Mouse (Mus musculus) kidney, embryonic 16.5 days (tissue): ENCODE measurements around the gene Ube2m. TPM values are rescaled to one million over a fixed set of nuclear protein-coding genes. Genes with fewer than 3 reads are reported as not detected.

Experiments used
- ATAC-seq: fragments of 200-750 bp; cut with Nextera tagmentation; 2 replicates; pipeline ENCODE4 v1.8.0; 2017; ENCODE audit warnings: moderate TSS enrichment; ENCODE audit not compliant: low FRiP score, low TSS enrichment
- H3K27ac ChIP-seq: fragments of 300-500 bp; sonication (generic); 2 replicates; pipeline ENCODE4 v1.5.1; 2014; ENCODE audit warnings: low read length
- H3K27me3 ChIP-seq: fragments of 300-500 bp; sonication (generic); 2 replicates; pipeline ENCODE4 v1.6.1; 2014; ENCODE audit warnings: low read length, control low read depth, mixed read lengths; ENCODE audit not compliant: insufficient read depth
- H3K36me3 ChIP-seq: fragments of 300-500 bp; sonication (generic); 2 replicates; pipeline ENCODE4 v1.6.1; 2014; ENCODE audit warnings: low read length, control low read depth, mixed read lengths; ENCODE audit not compliant: insufficient read depth
- H3K4me1 ChIP-seq: fragments of 300-500 bp; sonication (generic); 2 replicates; pipeline ENCODE4 v1.6.1; 2014; ENCODE audit warnings: low read length, control low read depth, mixed read lengths; ENCODE audit not compliant: insufficient read depth
- H3K4me2 ChIP-seq: fragments of 300-500 bp; sonication (generic); replicated peaks from 2 replicates; pipeline ENCODE4 v1.6.1; 2014; ENCODE audit warnings: low read depth, low read length
- H3K4me3 ChIP-seq: fragments of 300-500 bp; sonication (generic); 2 replicates; pipeline ENCODE4 v1.5.1; 2014; ENCODE audit warnings: mild to moderate bottlenecking, low read length
- H3K9ac ChIP-seq: fragments of 300-500 bp; sonication (generic); replicated peaks from 2 replicates; pipeline ENCODE4 v1.6.1; 2014; ENCODE audit warnings: low read length
- H3K9me3 ChIP-seq: fragments of 300-500 bp; sonication (generic); 2 replicates; pipeline ENCODE4 v1.6.1; 2016; ENCODE audit warnings: low read length, control low read depth
- whole genome bisulfite sequencing: fragments of 180-500 bp; shearing (Covaris S2); extraction: QIAGEN DNeasy Blood & Tissue Kit; methylation state at CpG from one replicate; pipeline ENCODE4 v1.1.7; 2014; 5-methylcytosine and 5-hydroxymethylcytosine counted together
- polyA plus RNA-seq: library from polyadenylated mRNA; unstranded; fragments of >200 nt; fragmentation: Nextera tagmentation; extraction: Ambion mirVana; gene quantifications from 2 replicates; pipeline ENCODE4 v1.2.1, GENCODE M21; 2015

Gene Ube2m
- polyA plus RNA-seq, 1 experiment from 2014 or later, result 54.9 TPM

DNA sequence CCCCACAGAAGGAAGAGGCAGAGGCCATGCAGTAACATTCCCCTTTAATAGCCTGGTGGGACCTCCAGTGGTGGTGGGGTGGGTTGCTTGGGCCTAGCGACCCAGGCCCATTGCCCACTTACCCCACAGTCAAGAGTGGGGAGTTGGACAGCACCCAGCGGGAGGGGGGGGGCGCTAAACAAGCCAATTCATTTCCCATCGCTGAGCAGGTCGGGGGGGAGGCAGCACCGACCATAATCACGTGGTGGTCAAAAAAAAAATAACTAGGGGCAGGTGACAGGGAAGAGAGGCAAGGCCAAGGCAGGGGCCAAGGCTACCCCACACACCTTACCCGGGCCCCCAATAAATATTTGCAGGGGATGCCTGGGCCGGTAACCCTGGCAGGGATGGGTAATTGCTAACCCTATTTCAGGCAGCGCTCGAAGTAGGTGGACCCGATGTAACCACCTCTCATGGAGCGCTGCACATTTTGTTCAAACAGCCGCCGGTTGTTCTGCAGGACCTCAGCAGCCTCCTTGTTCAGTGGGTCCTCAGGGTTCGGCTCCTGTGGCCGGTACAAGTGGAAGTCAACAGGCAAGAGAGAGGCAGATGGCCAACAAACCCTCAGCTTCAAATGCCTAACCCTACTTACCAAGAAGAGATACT is 2.7 kb downstream of the Ube2m start:
- 0 out of 2 replicates have a peak overlapping the region, but pooled peaks have one; percentile 86 for H3K4me2 ChIP-seq
- H3K9me3 ChIP-seq, result no peaks in the 10 kb centered on the region
- ATAC-seq, result no peak
- peaks cover 36% of the 10 kb centered on the region for H3K36me3 ChIP-seq
- no peak overlapping the region for H3K4me3 ChIP-seq
- H3K4me1 ChIP-seq, result peaks cover 40% of the 10 kb centered on the region
- no peaks in the 10 kb centered on the region for H3K27me3 ChIP-seq
- H3K27ac ChIP-seq, result peak overlapping the region; percentile 95
- peak overlapping the region; percentile 18; the same call in 1 of the 2 replicates for H3K9ac ChIP-seq
- WGBS, result 82% methylated on average over 17 of the region's 17 CpGs

DNA sequence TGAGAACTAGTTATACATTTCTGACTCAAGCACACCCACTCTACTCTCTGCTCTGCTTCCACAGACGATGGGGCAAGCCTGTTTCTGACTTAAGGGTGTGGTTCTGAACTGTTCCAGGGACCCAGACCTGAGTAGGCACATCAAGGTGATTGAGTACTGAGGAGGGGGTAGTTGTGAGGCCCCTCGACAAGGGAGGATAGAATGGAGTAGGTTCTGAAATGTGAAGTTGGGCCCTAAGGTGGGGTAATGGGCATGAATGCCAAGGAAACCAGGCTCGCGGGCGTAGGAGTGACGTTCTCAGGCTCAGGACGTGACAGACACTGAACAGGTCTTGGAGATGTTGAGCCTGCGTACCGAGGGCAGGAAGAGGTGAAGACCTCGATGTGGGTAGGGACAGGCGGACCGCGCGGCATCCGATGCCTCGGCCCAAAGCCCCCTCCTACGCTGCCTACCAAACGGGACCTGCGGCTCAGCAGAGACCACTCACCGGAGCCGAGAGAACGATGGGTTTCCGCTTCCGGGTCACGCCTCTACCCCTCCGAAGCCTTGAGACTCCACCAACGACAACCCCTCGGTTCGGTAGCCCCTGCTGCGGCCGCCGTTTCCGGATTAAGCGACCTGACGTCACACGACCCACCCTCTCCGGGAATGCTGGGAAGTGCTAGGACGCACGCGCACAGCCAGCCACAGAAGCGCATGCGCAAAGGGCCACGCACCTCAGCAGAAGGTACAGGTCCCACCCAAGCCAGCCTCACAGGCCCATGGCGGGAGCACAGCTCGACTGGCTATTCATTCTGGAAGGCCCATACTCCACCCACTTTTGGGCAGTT is 3.7 kb downstream of the Ube2m start, which contains the start of gene Chmp2a:
TSS of gene Chmp2a (minus strand) at position 660 of the 830 bp plus-strand sequence.
- peak within 1 kb of the TSS; percentile 66 for H3K4me3 ChIP-seq
- WGBS, result under 1% methylated on average over 45 of the region's 45 CpGs
- H3K9ac ChIP-seq, result peak within 1 kb of the TSS; percentile 87
- no peaks in the 10 kb centered on the region for H3K9me3 ChIP-seq
- H3K36me3 ChIP-seq, result peaks cover 46% of the 10 kb centered on the region
- peaks cover 39% of the 10 kb centered on the region for H3K4me1 ChIP-seq
- H3K27ac ChIP-seq, result peak within 1 kb of the TSS; percentile 95
- H3K27me3 ChIP-seq, result no peaks in the 10 kb centered on the region
- peak; percentile 81 for ATAC-seq
- H3K4me2 ChIP-seq, result peak within 1 kb of the TSS; percentile 86

DNA sequence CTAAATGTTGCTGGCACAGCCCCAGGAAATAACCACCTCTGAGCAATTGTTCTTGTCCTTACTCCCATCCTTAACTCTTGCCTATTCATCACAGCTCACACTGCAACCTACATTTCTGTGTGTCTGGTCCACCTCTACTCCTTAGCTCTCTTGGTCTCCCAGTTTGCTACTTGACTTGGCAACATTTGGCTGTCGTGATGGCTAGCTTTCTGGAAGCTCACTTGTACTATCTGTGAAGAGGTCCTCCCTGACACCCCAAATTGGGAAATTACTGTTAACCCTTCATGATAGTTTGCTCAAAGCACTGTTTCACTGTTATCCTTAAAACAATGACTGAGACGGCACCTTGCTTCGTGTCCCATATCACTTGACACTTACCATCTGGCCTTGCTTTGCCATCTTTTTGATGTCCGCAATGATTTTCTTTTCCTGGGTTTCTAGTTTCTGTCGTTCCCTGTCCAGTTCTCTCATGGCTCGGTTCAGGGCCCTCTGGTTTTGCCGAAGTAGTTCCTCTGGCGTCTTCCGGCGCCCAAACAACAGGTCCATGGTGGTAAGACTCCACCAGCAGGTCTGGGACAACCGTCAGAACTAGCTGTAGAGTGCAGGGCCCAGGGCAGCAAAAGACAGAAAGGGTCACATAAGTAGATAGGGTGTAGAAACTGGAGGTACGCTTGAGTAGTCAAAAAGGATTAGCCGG is 4.5 kb downstream of the Ube2m start:
- ATAC-seq, result no peak
- Histone ChIP-seq H3K9me3 (no peaks in the 10 kb centered on the region), H3K4me2 (peak overlapping the region; percentile 86), H3K4me3 (peak overlapping the region; percentile 66), H3K36me3 (peaks cover 54% of the 10 kb centered on the region), H3K27me3 (no peaks in the 10 kb centered on the region), H3K27ac (peak overlapping the region; percentile 95), H3K4me1 (peaks cover 31% of the 10 kb centered on the region), H3K9ac (peak overlapping the region; percentile 87)
- WGBS, result 36% methylated on average over 13 of the region's 13 CpGs

DNA sequence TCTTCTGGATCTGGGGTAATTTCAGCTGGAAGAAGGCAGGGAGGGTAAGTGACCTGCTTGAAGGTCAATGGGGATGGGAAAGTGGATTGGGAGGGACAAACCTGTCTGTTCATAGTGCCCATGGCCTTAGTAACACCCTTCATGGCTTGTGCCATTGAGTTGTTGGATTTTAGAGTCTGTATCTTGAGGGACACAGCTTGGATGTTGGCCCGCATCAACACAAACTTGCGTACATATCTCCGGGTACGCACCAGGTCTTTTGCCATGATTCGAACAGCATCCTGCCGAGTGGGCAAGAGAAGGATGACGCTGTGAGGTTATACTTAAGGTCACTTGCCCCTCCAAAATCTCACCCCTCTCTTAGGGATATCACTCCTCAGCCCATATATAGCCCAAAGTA is 5.5 kb downstream of the Ube2m start:
- no peaks in the 10 kb centered on the region for H3K27me3 ChIP-seq
- H3K9ac ChIP-seq, result no peak overlapping the region
- no peak overlapping the region for H3K4me3 ChIP-seq
- 87% methylated on average over 7 of the region's 7 CpGs for WGBS
- peaks cover 64% of the 10 kb centered on the region for H3K36me3 ChIP-seq
- H3K4me2 ChIP-seq, result no peak overlapping the region
- H3K4me1 ChIP-seq, result peaks cover 31% of the 10 kb centered on the region
- no peak for ATAC-seq
- H3K27ac ChIP-seq, result no peak overlapping the region
- no peaks in the 10 kb centered on the region for H3K9me3 ChIP-seq

DNA sequence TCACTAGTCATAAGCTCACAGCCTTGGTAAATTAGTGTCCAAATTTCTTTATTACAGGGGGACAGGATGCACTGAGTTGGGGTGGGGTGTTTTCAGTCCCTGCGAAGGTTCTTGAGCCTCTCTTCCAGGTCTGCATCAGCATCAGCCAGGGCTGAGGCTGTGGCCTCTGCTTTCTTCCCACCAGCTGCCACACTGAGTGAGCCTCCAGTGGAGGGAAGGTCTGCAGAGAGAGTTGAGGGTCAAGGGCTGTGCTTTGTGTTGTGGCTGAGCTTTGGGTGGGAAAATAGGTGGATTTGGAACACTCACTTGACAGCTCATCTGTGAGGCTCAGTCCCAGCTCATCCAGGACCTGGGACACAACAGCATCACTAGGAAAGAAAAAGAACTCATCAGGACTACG is 6.1 kb downstream of the Ube2m start:
- no peak overlapping the region for H3K4me2 ChIP-seq

DNA sequence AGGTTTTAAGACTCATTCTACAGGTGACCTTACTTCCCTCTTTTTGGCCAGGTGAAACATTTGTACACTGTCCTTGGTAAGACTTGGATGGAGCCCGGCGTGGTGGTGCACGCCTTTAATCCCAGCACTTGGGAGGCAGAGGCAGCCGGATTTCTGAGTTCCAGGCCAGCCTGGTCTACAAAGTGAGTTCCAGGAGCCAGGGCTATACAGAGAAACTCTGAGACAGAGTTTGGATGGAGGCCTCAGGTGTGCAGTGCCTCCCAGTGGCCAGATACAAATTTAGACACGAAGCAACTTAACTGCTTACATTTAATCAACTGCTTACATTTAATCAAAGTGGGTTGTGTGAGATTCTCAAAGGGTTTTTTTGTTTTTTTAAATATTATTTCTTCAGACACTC is 7.0 kb downstream of the Ube2m start:
- Histone ChIP-seq H3K9me3 (no peaks in the 10 kb centered on the region), H3K4me1 (peaks cover 29% of the 10 kb centered on the region), H3K4me3 (no peak overlapping the region), H3K9ac (no peak overlapping the region), H3K36me3 (peaks cover 78% of the 10 kb centered on the region), H3K27me3 (no peaks in the 10 kb centered on the region), H3K27ac (no peak overlapping the region), H3K4me2 (no peak overlapping the region)
- ATAC-seq, result no peak
- WGBS, result 72% methylated on average over 5 of the region's 5 CpGs

More for the DNA sequence above, 6.1 kb downstream of the Ube2m start:
- WGBS, result 80% methylated on average over 2 of the region's 2 CpGs
- H3K4me3 ChIP-seq, result no peak overlapping the region
- H3K27ac ChIP-seq, result no peak overlapping the region
- peaks cover 70% of the 10 kb centered on the region for H3K36me3 ChIP-seq
- H3K9me3 ChIP-seq, result no peaks in the 10 kb centered on the region
- peaks cover 31% of the 10 kb centered on the region for H3K4me1 ChIP-seq
- no peak overlapping the region for H3K9ac ChIP-seq
- no peaks in the 10 kb centered on the region for H3K27me3 ChIP-seq
- ATAC-seq, result no peak

DNA sequence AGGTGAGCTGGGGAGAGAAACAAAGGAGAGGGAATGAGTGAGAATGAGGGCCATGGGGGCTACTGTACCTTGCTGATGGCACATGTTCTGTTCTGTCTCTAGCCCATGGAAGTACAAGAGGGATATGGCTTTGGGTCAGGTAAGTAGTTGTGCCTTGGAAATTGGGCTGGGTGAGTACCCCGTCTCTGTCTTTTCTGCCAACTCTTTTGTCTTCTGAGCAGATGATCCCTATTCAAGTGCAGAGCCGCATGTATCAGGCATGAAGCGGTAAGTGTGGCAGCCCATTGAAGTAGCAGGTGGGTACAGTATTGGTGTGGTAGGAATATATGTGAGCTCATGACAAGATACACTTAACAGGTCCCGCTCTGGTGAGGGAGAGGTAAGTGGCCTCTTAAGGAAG is 9.1 kb downstream of the Ube2m start:
- no peak overlapping the region for H3K27ac ChIP-seq
- H3K4me3 ChIP-seq, result no peak overlapping the region
- H3K4me2 ChIP-seq, result no peak overlapping the region
- no peak overlapping the region for H3K9ac ChIP-seq
- no peak for ATAC-seq
- no peaks in the 10 kb centered on the region for H3K27me3 ChIP-seq
- peaks cover 73% of the 10 kb centered on the region for H3K36me3 ChIP-seq
- no peaks in the 10 kb centered on the region for H3K9me3 ChIP-seq
- H3K4me1 ChIP-seq, result peaks cover 25% of the 10 kb centered on the region
- WGBS, result 97% methylated on average over 4 of the region's 4 CpGs

DNA sequence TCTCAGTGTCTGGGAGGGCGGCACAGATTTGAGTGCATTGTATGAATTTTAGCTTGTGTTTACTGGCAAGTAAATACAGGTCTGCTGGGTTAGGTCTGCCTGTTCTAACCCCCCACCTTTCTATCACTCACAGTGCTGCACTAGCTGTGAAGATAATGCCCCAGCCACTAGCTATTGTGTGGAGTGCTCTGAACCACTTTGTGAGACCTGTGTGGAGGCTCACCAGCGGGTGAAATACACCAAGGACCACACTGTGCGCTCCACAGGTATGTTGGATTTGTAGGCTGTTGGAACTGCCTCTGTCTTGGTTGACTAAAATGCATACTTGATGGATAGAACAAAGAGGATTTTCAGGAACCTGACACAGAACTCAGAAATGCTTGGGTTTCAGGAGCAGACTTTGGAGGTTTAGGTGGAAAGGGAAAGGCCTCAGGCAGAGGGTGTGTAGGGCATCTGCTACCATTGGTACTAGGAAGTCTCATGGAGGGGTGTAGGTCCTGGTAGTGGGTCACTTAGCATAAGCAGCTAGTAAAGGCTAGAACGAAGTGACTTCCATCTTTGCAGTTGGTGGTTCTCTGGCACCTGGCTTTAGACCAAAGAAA is 12.5 kb downstream of the Ube2m start:
- Histone ChIP-seq H3K27ac (peak overlapping the region; percentile 100; the same call in 1 of the 2 replicates), H3K27me3 (no peaks in the 10 kb centered on the region), H3K9ac (peak overlapping the region; percentile 98), H3K4me2 (peak overlapping the region; percentile 98), H3K9me3 (no peaks in the 10 kb centered on the region), H3K4me3 (peak overlapping the region; percentile 95), H3K36me3 (peaks cover 52% of the 10 kb centered on the region), H3K4me1 (peaks cover 15% of the 10 kb centered on the region)
- 29% methylated on average over 4 of the region's 4 CpGs for WGBS
- ATAC-seq, result no peak

DNA sequence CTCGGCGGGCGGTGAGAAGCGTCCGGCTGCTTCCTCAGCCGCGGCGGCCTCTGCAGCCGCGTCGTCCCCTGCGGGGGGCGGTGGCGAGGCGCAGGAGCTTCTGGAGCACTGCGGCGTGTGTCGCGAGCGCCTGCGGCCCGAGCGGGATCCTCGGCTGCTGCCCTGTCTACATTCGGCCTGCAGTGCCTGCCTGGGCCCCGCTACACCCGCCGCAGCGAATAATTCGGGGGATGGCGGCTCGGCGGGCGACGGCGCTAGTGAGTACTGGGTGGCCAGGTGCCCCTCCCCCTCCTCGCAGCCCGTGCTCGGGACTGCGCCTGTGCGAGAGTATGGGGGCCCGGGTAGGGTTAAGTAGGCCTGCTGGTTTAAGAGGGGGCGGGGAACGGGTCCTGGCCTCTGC is 13.3 kb downstream of the Ube2m start:
- Histone ChIP-seq H3K4me2 (peak overlapping the region; percentile 98), H3K9me3 (no peaks in the 10 kb centered on the region), H3K36me3 (peaks cover 44% of the 10 kb centered on the region), H3K27ac (peak overlapping the region; percentile 100), H3K9ac (peak overlapping the region; percentile 98), H3K27me3 (no peaks in the 10 kb centered on the region), H3K4me1 (peaks cover 15% of the 10 kb centered on the region), H3K4me3 (peak overlapping the region; percentile 95)
- 0% methylated on average over 37 of the region's 44 CpGs for WGBS
- peak; percentile 62 for ATAC-seq
